Mouse (Mus musculus) midbrain, embryonic 11.5 days (tissue): Measurements from ENCODE around the gene Gm17662. TPM values are rescaled to one million over a fixed set of nuclear protein-coding genes. Genes with fewer than 3 reads are reported as not detected.

Source experiments
- ATAC-seq: fragments of 200-750 bp; cut with Nextera tagmentation; 2 replicates; pipeline ENCODE4 v1.8.0; 2017; ENCODE audit warnings: moderate TSS enrichment, moderate library complexity; ENCODE audit not compliant: low FRiP score
- DNase-seq: peaks from one replicate; pipeline ENCODE4 v3.0.0; 2015; ENCODE audit warnings: low spot score; ENCODE audit errors: missing footprints
- H3K27ac ChIP-seq: fragments of 300-500 bp; sonication (generic); 2 replicates; pipeline ENCODE4 v1.5.1; 2014; ENCODE audit warnings: low read depth, low read length
- H3K27me3 ChIP-seq: fragments of 300-500 bp; sonication (generic); 2 replicates; pipeline ENCODE4 v1.6.1; 2014; ENCODE audit warnings: mild to moderate bottlenecking, low read length, moderate library complexity, mixed read lengths; ENCODE audit not compliant: control insufficient read depth, insufficient read depth
- H3K36me3 ChIP-seq: fragments of 300-500 bp; sonication (generic); 2 replicates; pipeline ENCODE4 v1.6.1; 2014; ENCODE audit warnings: mild to moderate bottlenecking, low read length, moderate library complexity, mixed read lengths; ENCODE audit not compliant: control insufficient read depth, insufficient read depth
- H3K4me1 ChIP-seq: fragments of 300-500 bp; sonication (generic); 2 replicates; pipeline ENCODE4 v1.6.1; 2014; ENCODE audit warnings: low read length; ENCODE audit not compliant: control insufficient read depth, insufficient read depth
- H3K4me2 ChIP-seq: fragments of 300-500 bp; sonication (generic); 2 replicates; pipeline ENCODE4 v1.6.1; 2014; ENCODE audit warnings: mild to moderate bottlenecking, moderate library complexity
- H3K4me3 ChIP-seq: fragments of 300-500 bp; sonication (generic); 2 replicates; pipeline ENCODE4 v1.5.1; 2014; ENCODE audit warnings: low read depth, low read length
- H3K9ac ChIP-seq: fragments of 300-500 bp; sonication (generic); 2 replicates; pipeline ENCODE4 v1.6.1; 2014; ENCODE audit warnings: low read length
- H3K9me3 ChIP-seq: fragments of 300-500 bp; sonication (generic); 2 replicates; pipeline ENCODE4 v1.6.1; 2016; ENCODE audit warnings: low read length; ENCODE audit not compliant: control insufficient read depth
- WGBS: fragments of 180-500 bp; shearing (Covaris S2); extraction: QIAGEN DNeasy Blood & Tissue Kit; methylation state at CpG from one replicate; pipeline ENCODE4 v1.1.7; 2014; 5-methylcytosine and 5-hydroxymethylcytosine counted together
- polyA plus RNA-seq: library from polyadenylated mRNA; unstranded; fragments of >200 nt; fragmentation: Nextera tagmentation; extraction: Ambion mirVana; gene quantifications from 2 replicates; pipeline ENCODE4 v1.2.1, GENCODE M21; 2014

Gene Gm17662
- polyA plus RNA-seq, 1 experiment from 2014 or later: not detected

GRCm38 (mm10) chr4:104870196-104870595 lies 13.1 kb downstream of the Gm17662 start:
- H3K9me3 ChIP-seq: no peaks in the 10 kb centered on the region
- DNase-seq (no peak), ATAC-seq (no peak)
- H3K4me3 ChIP-seq: no peak overlapping the region
- H3K27me3 ChIP-seq: no peaks in the 10 kb centered on the region
- no peak overlapping the region for H3K4me2 ChIP-seq
- H3K9ac ChIP-seq: no peak overlapping the region
- WGBS: 91% methylated on average over 5 of the region's 5 CpGs
- H3K4me1 ChIP-seq: no peaks in the 10 kb centered on the region
- H3K27ac ChIP-seq: no peak overlapping the region
- H3K36me3 ChIP-seq: no peaks in the 10 kb centered on the region

GRCm38 (mm10) chr4:104875832-104876231 lies 18.7 kb downstream of the Gm17662 start:
- Histone ChIP-seq H3K36me3 (no peaks in the 10 kb centered on the region), H3K4me3 (no peak overlapping the region), H3K9ac (no peak overlapping the region), H3K27ac (no peak overlapping the region), H3K27me3 (no peaks in the 10 kb centered on the region), H3K9me3 (no peaks in the 10 kb centered on the region), H3K4me1 (no peaks in the 10 kb centered on the region), H3K4me2 (no peak overlapping the region)
- 81% methylated on average over 4 of the region's 4 CpGs for WGBS
- ATAC-seq (no peak), DNase-seq (no peak)

DNA sequence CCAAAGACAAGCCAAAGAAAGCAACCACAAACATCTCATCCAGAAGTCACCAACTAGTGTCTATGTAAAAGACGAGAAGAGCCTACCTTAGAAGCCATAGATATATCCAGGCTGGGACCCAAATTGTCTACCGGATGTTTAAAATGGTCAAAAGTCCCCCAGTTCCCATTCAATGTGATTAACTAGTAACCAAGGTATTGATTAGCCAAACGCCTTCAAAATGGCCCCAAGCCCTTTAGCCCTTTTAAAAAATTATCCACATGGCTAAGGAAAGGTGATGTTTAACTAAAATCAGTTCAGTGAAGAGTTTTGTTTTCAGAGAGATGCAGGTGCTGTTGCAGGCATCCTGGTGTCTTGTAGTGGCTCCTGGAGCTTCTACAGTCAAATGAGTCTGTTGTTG lies 19.2 kb downstream of the Gm17662 start, which contains the start of gene C8a:
TSS of gene C8a (minus strand) at position 76 of the 400 bp plus-strand sequence.
- 80% methylated on average over 3 of the region's 3 CpGs for WGBS
- Histone ChIP-seq H3K9me3 (no peaks in the 10 kb centered on the region), H3K27me3 (no peaks in the 10 kb centered on the region), H3K36me3 (no peaks in the 10 kb centered on the region), H3K4me1 (no peaks in the 10 kb centered on the region), H3K4me2 (no peak within 1 kb of the TSS), H3K9ac (no peak within 1 kb of the TSS), H3K4me3 (no peak within 1 kb of the TSS), H3K27ac (no peak within 1 kb of the TSS)
- ATAC-seq (no peak), DNase-seq (no peak)

DNA sequence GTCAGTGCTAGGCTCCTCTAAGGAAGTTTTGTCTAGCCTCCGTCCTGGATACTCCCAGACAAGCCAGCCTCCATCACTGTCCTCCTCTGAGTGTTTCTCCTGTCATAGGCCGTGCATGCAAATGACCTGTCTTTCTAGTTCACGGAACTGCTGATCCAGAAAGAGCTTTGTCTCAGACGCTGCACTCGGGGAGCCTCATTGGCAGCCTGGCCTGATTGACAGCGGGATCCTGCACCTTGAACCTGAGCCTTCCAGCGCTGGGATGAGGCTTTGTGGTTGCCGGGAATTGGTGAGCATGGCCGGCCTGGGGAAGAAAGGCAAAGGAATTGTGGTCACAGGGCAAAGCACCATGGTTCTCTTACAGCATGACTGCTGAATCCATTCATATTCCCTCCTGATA lies 30.4 kb downstream of the Gm17662 start:
- Histone ChIP-seq H3K9me3 (no peaks in the 10 kb centered on the region), H3K27ac (no peak overlapping the region), H3K27me3 (no peaks in the 10 kb centered on the region), H3K4me3 (no peak overlapping the region), H3K9ac (no peak overlapping the region), H3K4me1 (0 out of 2 replicates have a peak, but pooled peaks cover 3% of the 10 kb centered on the region), H3K4me2 (no peak overlapping the region), H3K36me3 (no peaks in the 10 kb centered on the region)
- 48% methylated on average over 9 of the region's 9 CpGs for WGBS
- DNase-seq (no peak), ATAC-seq (peak; percentile 9; the same call in 1 of the 2 replicates)

GRCm38 (mm10) chr4:104888499-104889262 lies 31.6 kb downstream of the Gm17662 start:
- WGBS: 79% methylated on average over 9 of the region's 9 CpGs
- no peak overlapping the region for H3K27ac ChIP-seq
- H3K36me3 ChIP-seq: no peaks in the 10 kb centered on the region
- no peaks in the 10 kb centered on the region for H3K9me3 ChIP-seq
- no peaks in the 10 kb centered on the region for H3K27me3 ChIP-seq
- no peak overlapping the region for H3K9ac ChIP-seq
- DNase-seq: no peak
- H3K4me2 ChIP-seq: no peak overlapping the region
- no peak overlapping the region for H3K4me3 ChIP-seq
- ATAC-seq: no peak
- 0 out of 2 replicates have a peak, but pooled peaks cover 3% of the 10 kb centered on the region for H3K4me1 ChIP-seq

DNA sequence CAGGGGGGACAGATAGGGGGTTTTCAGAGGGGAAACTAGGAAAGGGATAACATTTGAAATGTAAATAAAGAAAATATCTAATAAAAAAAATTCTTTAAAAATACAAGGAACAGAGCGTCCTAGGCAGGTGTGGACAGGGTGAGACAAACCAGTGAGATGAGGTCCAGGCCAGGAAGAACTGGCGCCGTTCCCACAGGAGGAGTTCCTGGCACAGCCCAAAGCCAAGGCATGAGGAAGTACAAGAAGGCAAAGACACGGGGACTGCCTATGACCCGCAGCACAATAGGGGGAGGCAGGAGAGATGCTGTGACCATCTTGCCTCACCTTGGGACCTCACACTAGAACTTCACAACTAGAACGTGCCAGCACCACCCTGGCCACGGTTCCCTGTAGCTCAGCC lies 34.6 kb downstream of the Gm17662 start:
- Histone ChIP-seq H3K36me3 (no peaks in the 10 kb centered on the region), H3K9ac (no peak overlapping the region), H3K4me1 (0 out of 2 replicates have a peak, but pooled peaks cover 3% of the 10 kb centered on the region), H3K4me3 (no peak overlapping the region), H3K27ac (no peak overlapping the region), H3K9me3 (no peaks in the 10 kb centered on the region), H3K4me2 (no peak overlapping the region), H3K27me3 (no peaks in the 10 kb centered on the region)
- DNase-seq (no peak), ATAC-seq (no peak)
- WGBS: 94% methylated on average over 7 of the region's 7 CpGs

DNA sequence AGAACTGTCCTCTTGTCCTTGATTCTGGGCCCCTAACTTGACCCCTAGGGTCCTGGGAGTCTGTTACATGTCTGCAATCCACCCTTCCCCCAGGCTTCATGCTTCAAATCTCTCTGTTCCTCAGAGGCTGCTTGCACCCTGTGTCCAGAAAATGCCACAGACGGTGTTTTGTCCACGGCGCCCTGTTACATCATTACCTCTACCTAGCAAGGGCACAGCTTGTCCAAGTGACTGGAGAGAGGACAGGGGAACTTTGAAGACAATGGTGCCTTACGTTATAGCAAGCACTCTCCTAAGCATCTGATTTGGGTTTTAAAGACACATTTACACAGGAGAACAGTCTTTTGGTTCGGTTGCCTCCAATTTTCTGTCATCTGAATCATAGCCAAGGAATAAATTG lies 36.5 kb downstream of the Gm17662 start:
- Histone ChIP-seq H3K9me3 (no peaks in the 10 kb centered on the region), H3K27me3 (no peaks in the 10 kb centered on the region), H3K9ac (no peak overlapping the region), H3K4me2 (no peak overlapping the region), H3K27ac (no peak overlapping the region), H3K36me3 (no peaks in the 10 kb centered on the region), H3K4me3 (no peak overlapping the region), H3K4me1 (0 out of 2 replicates have a peak, but pooled peaks cover 3% of the 10 kb centered on the region)
- 80% methylated on average over 5 of the region's 5 CpGs for WGBS
- DNase-seq (no peak), ATAC-seq (no peak)

DNA sequence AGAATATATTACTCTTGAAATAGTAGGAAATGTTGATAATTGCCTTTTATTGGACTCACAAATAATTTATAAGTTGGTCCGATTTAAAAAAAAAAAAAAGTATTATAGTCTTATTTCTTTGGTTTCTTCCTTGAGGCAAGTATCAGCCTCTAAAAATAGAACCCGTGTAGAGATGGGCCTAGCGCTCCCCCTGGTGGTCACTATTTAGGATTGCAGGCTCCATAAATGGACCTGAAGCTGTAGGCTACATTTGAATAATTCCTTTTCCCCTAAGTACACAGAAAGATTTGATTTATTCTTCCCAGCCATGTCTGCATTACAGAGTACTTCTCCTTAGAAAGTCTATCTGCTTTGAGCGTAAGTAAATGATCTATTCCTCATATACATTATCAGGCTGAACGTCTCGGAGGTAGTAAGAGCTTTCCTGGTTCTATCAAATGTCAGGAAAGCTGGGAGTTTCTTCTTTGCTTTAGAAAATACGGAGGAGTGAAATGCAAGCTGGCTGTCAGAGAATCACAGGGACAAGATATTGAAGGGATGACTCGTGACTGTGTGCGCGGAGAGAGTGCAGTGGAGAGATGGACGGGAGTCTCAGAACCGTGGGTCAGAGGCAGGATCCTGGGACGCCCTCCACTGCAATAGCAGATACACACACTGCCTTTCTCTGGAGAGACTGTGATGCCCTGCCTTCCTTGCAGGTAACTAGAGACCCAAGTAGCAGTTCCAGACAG lies 37.0 kb downstream of the Gm17662 start:
- H3K36me3 ChIP-seq: no peaks in the 10 kb centered on the region

GRCm38 (mm10) chr4:104902836-104903235 lies 45.7 kb downstream of the Gm17662 start:
- no peak for ATAC-seq
- Histone ChIP-seq H3K36me3 (no peaks in the 10 kb centered on the region), H3K9me3 (no peaks in the 10 kb centered on the region), H3K27me3 (no peaks in the 10 kb centered on the region), H3K27ac (no peak overlapping the region), H3K9ac (no peak overlapping the region), H3K4me2 (no peak overlapping the region), H3K4me3 (no peak overlapping the region), H3K4me1 (no peaks in the 10 kb centered on the region)
- DNase-seq: no peak
- WGBS: 83% methylated on average over 2 of the region's 2 CpGs

More for the DNA sequence above, 37.0 kb downstream of the Gm17662 start:
- no peaks in the 10 kb centered on the region for H3K27me3 ChIP-seq
- H3K4me1 ChIP-seq: 0 out of 2 replicates have a peak, but pooled peaks cover 1% of the 10 kb centered on the region
- H3K9ac ChIP-seq: no peak overlapping the region
- H3K9me3 ChIP-seq: no peaks in the 10 kb centered on the region
- 58% methylated on average over 13 of the region's 13 CpGs for WGBS
- DNase-seq (peak; percentile 91), ATAC-seq (0 out of 2 replicates have a peak, but pooled peaks have one; percentile 24)
- no peak overlapping the region for H3K4me3 ChIP-seq
- H3K27ac ChIP-seq: no peak overlapping the region
- H3K4me2 ChIP-seq: no peak overlapping the region
